In the genomic region with DNA sequence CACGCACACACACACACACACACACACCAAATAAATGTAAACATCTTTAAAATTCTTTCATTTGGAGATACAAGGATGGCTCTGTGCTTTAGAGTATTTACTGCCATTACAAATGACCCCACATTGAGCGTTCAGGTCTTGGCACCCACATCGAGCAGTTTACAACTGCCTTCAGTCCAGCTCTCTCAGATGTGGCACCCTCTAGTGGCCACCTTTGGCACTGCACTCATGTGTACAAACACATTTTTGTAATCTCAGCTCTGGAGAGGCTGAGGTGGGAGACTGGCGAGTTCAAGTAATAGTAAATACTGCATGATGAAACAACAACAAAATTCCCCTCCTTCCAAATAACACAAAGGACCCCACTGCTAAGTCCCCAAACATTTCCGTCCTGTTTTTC, we compare ENCODE assay signal across 9 mouse cellular contexts.
DNase-seq lines count a peak whose midpoint lies in the region; ATAC-seq and TF ChIP-seq lines count a peak whose summit lies in the region.
"Had no signal": no experiment of that assay in that cellular context is flagged by ENCODE, and none has a peak within 500 bp of the region (broad histone marks: within the 10 kb centered on the region; RNA-seq: fewer than 3 reads in every experiment).

No protein-coding gene starts in this region.

- H3K9me3 ChIP-seq in intestine, postnatal 0 days (ENCODE audit: control insufficient read depth), result no peaks in the 10 kb centered on the region
- H3K9me3 ChIP-seq in intestine, embryonic 15.5 days, result no peaks in the 10 kb centered on the region
- no peaks in the 10 kb centered on the region for H3K9me3 ChIP-seq in ES-Bruce4 (replicated peaks; ENCODE audit: control insufficient read depth, insufficient read depth, low read length, poor library complexity, severe bottlenecking)
- no peaks in the 10 kb centered on the region for H3K9me3 ChIP-seq in hindbrain, embryonic 12.5 days (replicated peaks)
- H3K9me3 ChIP-seq: neural tube, embryonic 13.5 days had no signal

- H3K27me3 ChIP-seq in intestine, postnatal 0 days (replicated peaks; ENCODE audit: control insufficient read depth, insufficient read depth, low read length), result no peaks in the 10 kb centered on the region
- no peaks in the 10 kb centered on the region for H3K27me3 ChIP-seq in intestine, embryonic 15.5 days (replicated peaks)
- no peaks in the 10 kb centered on the region for H3K27me3 ChIP-seq in ES-Bruce4 (ENCODE audit: control insufficient read depth, insufficient read depth, low read length, poor library complexity, severe bottlenecking)
- H3K27me3 ChIP-seq in hindbrain, embryonic 12.5 days, result no peaks in the 10 kb centered on the region
- H3K27me3 ChIP-seq: neural tube, embryonic 13.5 days had no signal

- H3K9ac ChIP-seq in intestine, postnatal 0 days (ENCODE audit: low read depth, low read length), result no peak overlapping the region
- H3K9ac ChIP-seq in intestine, embryonic 15.5 days, result no peak overlapping the region
- H3K9ac ChIP-seq in ES-Bruce4 (ENCODE audit: low read depth, poor library complexity, severe bottlenecking), result no peak overlapping the region
- H3K9ac ChIP-seq in hindbrain, embryonic 12.5 days, result no peak overlapping the region
- H3K9ac ChIP-seq: neural tube, embryonic 13.5 days had no signal

- no peak for TF ChIP-seq POLR2A in ES-Bruce4 (IDR thresholded peaks at IDR 0.05; ENCODE audit: insufficient read depth, low read length)

- TF ChIP-seq EP300 in ES-Bruce4 (IDR thresholded peaks at IDR 0.05; ENCODE audit: insufficient read depth, low read depth, low read length), result no peak

- peak; percentile 4 for DNase-seq in adrenal gland, adult 8-10 months
- DNase-seq in kidney, postnatal 4 days, result peak; percentile 39 to 54
- DNase-seq in frontal cortex, postnatal 36 days (ENCODE audit: low spot score in 2 of 2), result no peak

- no peaks in the 10 kb centered on the region for H3K4me1 ChIP-seq in intestine, postnatal 0 days (replicated peaks; ENCODE audit: control insufficient read depth, insufficient read depth, low read length)
- no peaks in the 10 kb centered on the region for H3K4me1 ChIP-seq in intestine, embryonic 15.5 days (replicated peaks)
- H3K4me1 ChIP-seq in ES-Bruce4 (ENCODE audit: control insufficient read depth, insufficient read depth, low read length), result no peaks in the 10 kb centered on the region
- H3K4me1 ChIP-seq in hindbrain, embryonic 12.5 days, result no peaks in the 10 kb centered on the region
- H3K4me1 ChIP-seq: neural tube, embryonic 13.5 days had no signal

- peak; percentile 69 for TF ChIP-seq CTCF in intestine, postnatal 0 days (IDR thresholded peaks at IDR 0.05; ENCODE audit: low read depth)
- peak; percentile 74 for TF ChIP-seq CTCF in ES-Bruce4 (IDR thresholded peaks at IDR 0.05; ENCODE audit: low read depth, low read length)

- no peaks in the 10 kb centered on the region for H3K36me3 ChIP-seq in intestine, postnatal 0 days (ENCODE audit: control insufficient read depth, insufficient read depth)
- H3K36me3 ChIP-seq in intestine, embryonic 15.5 days, result no peaks in the 10 kb centered on the region
- no peaks in the 10 kb centered on the region for H3K36me3 ChIP-seq in ES-Bruce4 (ENCODE audit: control insufficient read depth, insufficient read depth, low read length, poor library complexity, severe bottlenecking)
- H3K36me3 ChIP-seq in hindbrain, embryonic 12.5 days, result no peaks in the 10 kb centered on the region
- H3K36me3 ChIP-seq: neural tube, embryonic 13.5 days had no signal

- H3K27ac ChIP-seq in intestine, postnatal 0 days (ENCODE audit: low read depth, low read length), result no peak overlapping the region
- no peak overlapping the region for H3K27ac ChIP-seq in intestine, embryonic 15.5 days
- no peak overlapping the region for H3K27ac ChIP-seq in ES-Bruce4 (ENCODE audit: insufficient read depth, low read length)
- H3K27ac ChIP-seq in hindbrain, embryonic 12.5 days, result no peak overlapping the region
- H3K27ac ChIP-seq: neural tube, embryonic 13.5 days had no signal

- 90% methylated on average over 5 of the region's 5 CpGs for WGBS in intestine, postnatal 0 days
- WGBS in intestine, embryonic 15.5 days, result 86% methylated on average over 5 of the region's 5 CpGs
- 88% methylated on average over 5 of the region's 5 CpGs for WGBS in hindbrain, embryonic 12.5 days

- ATAC-seq in intestine, postnatal 0 days, result no peak
- no peak for ATAC-seq in intestine, embryonic 15.5 days
- ATAC-seq in monocyte, adult 5-6 weeks (replicated peaks; ENCODE audit: insufficient number of reproducible peaks, low FRiP score, low TSS enrichment, poor library complexity, severe bottlenecking), result no peak
- ATAC-seq in hindbrain, embryonic 12.5 days (ENCODE audit: low FRiP score), result no peak

- no peak overlapping the region for H3K4me2 ChIP-seq in intestine, postnatal 0 days (replicated peaks; ENCODE audit: low read depth)
- H3K4me2 ChIP-seq in intestine, embryonic 15.5 days (replicated peaks), result no peak overlapping the region
- no peak overlapping the region for H3K4me2 ChIP-seq in hindbrain, embryonic 12.5 days (replicated peaks)
- H3K4me2 ChIP-seq: neural tube, embryonic 13.5 days had no signal

- H3K4me3 ChIP-seq in intestine, postnatal 0 days (ENCODE audit: low read depth, low read length), result no peak overlapping the region
- H3K4me3 ChIP-seq in intestine, embryonic 15.5 days (replicated peaks), result no peak overlapping the region
- H3K4me3 ChIP-seq in ES-Bruce4 (ENCODE audit: low read depth, low read length), result no peak overlapping the region
- H3K4me3 ChIP-seq in hindbrain, embryonic 12.5 days, result no peak overlapping the region
- H3K4me3 ChIP-seq: neural tube, embryonic 13.5 days had no signal

Comparison
In these comparisons a context has a peak if more than half of its experiments do, and no peak if none do; other contexts are left out.
1. DNase-seq: peak in adrenal gland, adult 8-10 months (single experiment) and kidney, postnatal 4 days (2 of 2); none in frontal cortex, postnatal 36 days (0 of 2).